Comparison of ENCODE assay signal across 8 mouse cellular contexts in the genomic region with DNA sequence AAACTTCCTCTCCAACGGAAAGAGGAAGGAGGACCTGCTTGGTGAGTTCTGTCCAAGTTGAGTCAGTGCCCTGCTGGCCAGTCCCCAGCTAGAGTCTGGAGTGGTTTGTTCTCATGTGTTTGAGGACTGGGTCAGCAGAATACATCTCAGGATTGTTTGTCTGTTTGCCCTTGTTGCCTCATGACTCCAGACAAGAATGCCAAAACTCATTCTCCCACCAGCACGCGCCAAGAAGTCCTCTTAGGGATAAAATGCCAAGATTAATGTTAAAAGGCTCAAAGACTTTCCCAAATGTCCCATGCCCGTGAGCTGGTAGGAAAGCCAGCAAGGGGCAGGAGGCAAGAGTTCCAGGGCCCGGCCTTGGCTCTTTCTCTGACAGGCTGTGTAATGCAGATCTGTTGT. TPM values are rescaled to one million over a fixed set of nuclear protein-coding genes. Genes with fewer than 3 reads are reported as not detected.
A peak's percentile ranks its signal among the peaks of the same experiment; 100 is the strongest.
DNase-seq lines count a peak whose midpoint lies in the region; ATAC-seq lines count a peak whose summit lies in the region.

No protein-coding gene starts in this region.

- no peak overlapping the region for H3K9ac ChIP-seq in heart, embryonic 12.5 days
- no peak overlapping the region for H3K9ac ChIP-seq in forebrain, embryonic 13.5 days

- H3K4me3 ChIP-seq in heart, embryonic 12.5 days, result no peak overlapping the region
- no peak overlapping the region for H3K4me3 ChIP-seq in forebrain, embryonic 13.5 days
- no peak overlapping the region for H3K4me3 ChIP-seq in forebrain, embryonic 10.5 days

- no peaks in the 10 kb centered on the region for H3K36me3 ChIP-seq in heart, embryonic 12.5 days
- H3K36me3 ChIP-seq in forebrain, embryonic 13.5 days (ENCODE audit: poor library complexity, severe bottlenecking), result no peaks in the 10 kb centered on the region
- H3K36me3 ChIP-seq in forebrain, embryonic 10.5 days (replicated peaks), result no peaks in the 10 kb centered on the region

- peaks cover 21% of the 10 kb centered on the region for H3K4me1 ChIP-seq in heart, embryonic 12.5 days (replicated peaks)
- 0 out of 2 replicates have a peak, but pooled peaks cover 4% of the 10 kb centered on the region for H3K4me1 ChIP-seq in forebrain, embryonic 13.5 days
- H3K4me1 ChIP-seq in forebrain, embryonic 10.5 days, result peaks cover 3% of the 10 kb centered on the region; the same call in 1 of the 2 replicates

- H3K27ac ChIP-seq in heart, embryonic 12.5 days (ENCODE audit: poor library complexity, severe bottlenecking), result no peak overlapping the region
- no peak overlapping the region for H3K27ac ChIP-seq in forebrain, embryonic 13.5 days
- H3K27ac ChIP-seq in forebrain, embryonic 10.5 days, result no peak overlapping the region

- no peaks in the 10 kb centered on the region for H3K27me3 ChIP-seq in heart, embryonic 12.5 days (replicated peaks)
- no peaks in the 10 kb centered on the region for H3K27me3 ChIP-seq in forebrain, embryonic 13.5 days
- no peaks in the 10 kb centered on the region for H3K27me3 ChIP-seq in forebrain, embryonic 10.5 days (ENCODE audit: poor library complexity, severe bottlenecking)

- ATAC-seq in heart, embryonic 12.5 days (ENCODE audit: insufficient number of reproducible peaks, low FRiP score), result no peak
- ATAC-seq in forebrain, embryonic 13.5 days, result no peak

- H3K4me2 ChIP-seq in heart, embryonic 12.5 days, result no peak overlapping the region
- H3K4me2 ChIP-seq in forebrain, embryonic 13.5 days, result no peak overlapping the region

- peak; percentile 98 for DNase-seq in heart, adult 11 months
- DNase-seq in urinary bladder, postnatal 14 days (ENCODE audit: low spot score), result peak; percentile 73
- no peak for DNase-seq in urinary bladder, adult 2 months (ENCODE audit: low spot score)
- peak; percentile 79 for DNase-seq in layer of hippocampus, adult 9-11 months
- no peak for DNase-seq in forebrain, embryonic 10.5 days (ENCODE audit: extremely low spot score, low spot score)
- no peak for DNase-seq in kidney, postnatal 10 days

- no peaks in the 10 kb centered on the region for H3K9me3 ChIP-seq in heart, embryonic 12.5 days (replicated peaks)
- H3K9me3 ChIP-seq in forebrain, embryonic 13.5 days (replicated peaks), result no peaks in the 10 kb centered on the region
- no peaks in the 10 kb centered on the region for H3K9me3 ChIP-seq in forebrain, embryonic 10.5 days

- WGBS in heart, embryonic 12.5 days, result 73% methylated on average over 5 of the region's 5 CpGs
- 81% methylated on average over 5 of the region's 5 CpGs for WGBS in forebrain, embryonic 13.5 days
- WGBS in forebrain, embryonic 10.5 days, result 84% methylated on average over 5 of the region's 5 CpGs

RNA-seq across cellular contexts. Expression of gene Alg8, which starts 14.5 kb away (rescaled TPM):
- 35.0 and 38.7 TPM in 2 replicates for polyA plus RNA-seq in heart, embryonic 12.5 days (2016; fragmentation: Nextera tagmentation; extraction: Ambion mirVana)
- polyA plus RNA-seq in urinary bladder, adult 2 months (2012; rRNA removed), result 11.0 and 14.4 TPM in 2 replicates
- 28.3 and 30.8 TPM in 2 replicates for polyA plus RNA-seq in forebrain, embryonic 13.5 days (2015; fragmentation: Nextera tagmentation; extraction: Ambion mirVana)
- 56.2 and 61.3 TPM in 2 replicates for polyA plus RNA-seq in forebrain, embryonic 10.5 days (2016; fragmentation: Nextera tagmentation; extraction: Ambion mirVana)

RNA-seq across cellular contexts. Expression of gene Kctd21, which starts 24.7 kb away (rescaled TPM):
- polyA plus RNA-seq in heart, embryonic 12.5 days (2016; fragmentation: Nextera tagmentation; extraction: Ambion mirVana), result 4.0 and 4.9 TPM in 2 replicates
- polyA plus RNA-seq in urinary bladder, adult 2 months (2012; rRNA removed), result 9.2 TPM in 2 replicates
- 5.3 and 6.1 TPM in 2 replicates for polyA plus RNA-seq in forebrain, embryonic 13.5 days (2015; fragmentation: Nextera tagmentation; extraction: Ambion mirVana)
- 3.7 and 3.9 TPM in 2 replicates for polyA plus RNA-seq in forebrain, embryonic 10.5 days (2016; fragmentation: Nextera tagmentation; extraction: Ambion mirVana)

RNA-seq across cellular contexts. Expression of gene Usp35, which starts 25.1 kb away (rescaled TPM):
- polyA plus RNA-seq in heart, embryonic 12.5 days (2016; fragmentation: Nextera tagmentation; extraction: Ambion mirVana), result 1.4 and 1.8 TPM in 2 replicates
- polyA plus RNA-seq in urinary bladder, adult 2 months (2012; rRNA removed), result 7.5 and 9.3 TPM in 2 replicates
- 2.9 TPM in 2 replicates for polyA plus RNA-seq in forebrain, embryonic 13.5 days (2015; fragmentation: Nextera tagmentation; extraction: Ambion mirVana)
- polyA plus RNA-seq in forebrain, embryonic 10.5 days (2016; fragmentation: Nextera tagmentation; extraction: Ambion mirVana), result 0.83 and 1.7 TPM in 2 replicates

RNA-seq across cellular contexts. Expression of gene Ndufc2, which starts 42.9 kb away (rescaled TPM):
- 580 TPM in 2 replicates for polyA plus RNA-seq in heart, embryonic 12.5 days (2016; fragmentation: Nextera tagmentation; extraction: Ambion mirVana)
- polyA plus RNA-seq in urinary bladder, adult 2 months (2012; rRNA removed), result 148 and 154 TPM in 2 replicates
- 422 and 512 TPM in 2 replicates for polyA plus RNA-seq in forebrain, embryonic 13.5 days (2015; fragmentation: Nextera tagmentation; extraction: Ambion mirVana)
- 320 and 327 TPM in 2 replicates for polyA plus RNA-seq in forebrain, embryonic 10.5 days (2016; fragmentation: Nextera tagmentation; extraction: Ambion mirVana)

Comparison
In these comparisons a context has a peak if more than half of its experiments do, and no peak if none do; other contexts are left out.
1. DNase-seq: peak in heart, adult 11 months (single experiment), urinary bladder, postnatal 14 days (single experiment) and layer of hippocampus, adult 9-11 months (single experiment); none in urinary bladder, adult 2 months (single experiment), forebrain, embryonic 10.5 days (single experiment) and kidney, postnatal 10 days (single experiment).